Mouse (Mus musculus) kidney, embryonic 14.5 days (tissue): ENCODE measurements around the gene Zfp961. TPM values are rescaled to one million over a fixed set of nuclear protein-coding genes. Genes with fewer than 3 reads are reported as not detected.
"Not testable (repeated sequence)": the region's sequence is repeated elsewhere in the genome, so short reads cannot be mapped to it uniquely, and the experiment has no call there.

Experiments used
- ATAC-seq: fragments of 200-750 bp; cut with Nextera tagmentation; 2 replicates; pipeline ENCODE4 v1.8.0; 2017; ENCODE audit warnings: moderate number of reproducible peaks, mild to moderate bottlenecking, moderate TSS enrichment, moderate library complexity; ENCODE audit not compliant: low FRiP score, low TSS enrichment
- H3K27ac ChIP-seq: fragments of 300-500 bp; sonication (generic); 2 replicates; pipeline ENCODE4 v1.5.1; 2014; ENCODE audit warnings: low read depth, mild to moderate bottlenecking, low read length, moderate library complexity, mixed read lengths
- H3K27me3 ChIP-seq: fragments of 300-500 bp; sonication (generic); 2 replicates; pipeline ENCODE4 v1.6.1; 2014; ENCODE audit warnings: mild to moderate bottlenecking, low read length; ENCODE audit not compliant: control insufficient read depth, insufficient read depth
- H3K36me3 ChIP-seq: fragments of 300-500 bp; sonication (generic); 2 replicates; pipeline ENCODE4 v1.6.1; 2014; ENCODE audit warnings: low read length, mixed read lengths; ENCODE audit not compliant: control insufficient read depth, insufficient read depth
- H3K4me1 ChIP-seq: fragments of 300-500 bp; sonication (generic); 2 replicates; pipeline ENCODE4 v1.6.1; 2014; ENCODE audit warnings: low read length, mixed read lengths; ENCODE audit not compliant: control insufficient read depth, insufficient read depth
- H3K4me2 ChIP-seq: fragments of 300-500 bp; sonication (generic); replicated peaks from 2 replicates; pipeline ENCODE4 v1.6.1; 2014; ENCODE audit warnings: low read depth, mild to moderate bottlenecking, low read length
- H3K4me3 ChIP-seq: fragments of 300-500 bp; sonication (generic); 2 replicates; pipeline ENCODE4 v1.5.1; 2014; ENCODE audit warnings: mild to moderate bottlenecking, low read length
- H3K9ac ChIP-seq: fragments of 300-500 bp; sonication (generic); 2 replicates; pipeline ENCODE4 v1.6.1; 2014; ENCODE audit warnings: low read depth, mild to moderate bottlenecking, low read length, moderate library complexity
- H3K9me3 ChIP-seq: fragments of 300-500 bp; sonication (generic); 2 replicates; pipeline ENCODE4 v1.6.1; 2016; ENCODE audit warnings: low read length; ENCODE audit not compliant: control insufficient read depth
- WGBS: fragments of 180-500 bp; shearing (Covaris S2); extraction: QIAGEN DNeasy Blood & Tissue Kit; methylation state at CpG from one replicate; pipeline ENCODE4 v1.1.7; 2014; 5-methylcytosine and 5-hydroxymethylcytosine counted together
- polyA plus RNA-seq: library from polyadenylated mRNA; unstranded; fragments of >200 nt; fragmentation: Nextera tagmentation; extraction: Ambion mirVana; gene quantifications from 2 replicates; pipeline ENCODE4 v1.2.1, GENCODE M21; 2014

The Zfp961 gene
- polyA plus RNA-seq, 1 experiment from 2014 or later = 32.4 TPM

GRCm38 (mm10) chr8:72019022-72019421 lies 68.2 kb downstream of the Zfp961 start:
- H3K4me2 ChIP-seq, ATAC-seq, H3K9me3 ChIP-seq, H3K9ac ChIP-seq, H3K4me3 ChIP-seq, H3K27me3 ChIP-seq, H3K27ac ChIP-seq, H3K4me1 ChIP-seq, H3K36me3 ChIP-seq: not testable (repeated sequence)
- 93% methylated on average over 1 of the region's 1 CpGs for WGBS

GRCm38 (mm10) chr8:72019816-72020215 lies 69.0 kb downstream of the Zfp961 start:
- H3K9ac ChIP-seq = no peak overlapping the region
- H3K9me3 ChIP-seq = no peaks in the 10 kb centered on the region
- H3K4me2 ChIP-seq = no peak overlapping the region
- H3K27me3 ChIP-seq = no peaks in the 10 kb centered on the region
- no peaks in the 10 kb centered on the region for H3K36me3 ChIP-seq
- no peak for ATAC-seq
- H3K4me3 ChIP-seq = no peak overlapping the region
- WGBS = 71% methylated on average over 2 of the region's 2 CpGs
- no peak overlapping the region for H3K27ac ChIP-seq
- no peaks in the 10 kb centered on the region for H3K4me1 ChIP-seq

GRCm38 (mm10) chr8:72024886-72025285 lies 74.0 kb downstream of the Zfp961 start:
- not testable (repeated sequence) for H3K9ac ChIP-seq, H3K36me3 ChIP-seq, H3K4me2 ChIP-seq, H3K27ac ChIP-seq, H3K4me1 ChIP-seq, H3K9me3 ChIP-seq, ATAC-seq, H3K4me3 ChIP-seq, H3K27me3 ChIP-seq
- 26% methylated on average over 3 of the region's 9 CpGs for WGBS

- H3K9ac ChIP-seq, H3K4me3 ChIP-seq, H3K36me3 ChIP-seq, H3K27ac ChIP-seq, H3K9me3 ChIP-seq, ATAC-seq, H3K27me3 ChIP-seq, H3K4me1 ChIP-seq, H3K4me2 ChIP-seq: not testable (repeated sequence)
- 49% methylated on average over 4 of the region's 4 CpGs for WGBS
Observed at GRCm38 (mm10) chr8:72032926-72033325, 82.1 kb downstream of the Zfp961 start.

DNA sequence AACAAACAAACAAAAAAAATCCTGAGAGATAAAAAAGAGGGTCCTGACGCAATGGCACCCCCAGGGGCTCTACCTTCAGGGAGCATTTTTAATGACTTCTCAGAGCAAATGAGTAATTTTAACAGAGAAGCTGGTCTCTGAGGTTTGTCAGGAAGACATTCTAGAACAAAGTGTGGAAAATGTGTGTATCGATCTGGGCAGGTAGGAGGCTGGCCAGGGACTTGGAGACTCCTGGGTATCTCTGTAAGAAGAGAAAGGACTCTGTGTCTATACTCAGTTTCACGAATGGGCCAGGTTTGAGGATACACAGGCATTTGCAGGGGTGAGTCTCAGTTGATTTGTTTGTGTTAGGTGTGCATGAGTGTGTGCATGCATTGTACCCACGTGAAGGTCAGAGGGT lies 90.1 kb downstream of the Zfp961 start, which contains the start of gene Olfr372:
Olfr372 (plus strand) TSS at position 301 of the 400 bp plus-strand sequence.
- 83% methylated on average over 4 of the region's 4 CpGs for WGBS
- not testable (repeated sequence) for H3K9me3 ChIP-seq, H3K36me3 ChIP-seq, H3K27me3 ChIP-seq, ATAC-seq, H3K4me1 ChIP-seq, H3K27ac ChIP-seq, H3K9ac ChIP-seq, H3K4me3 ChIP-seq, H3K4me2 ChIP-seq

GRCm38 (mm10) chr8:72042493-72042892 lies 91.7 kb downstream of the Zfp961 start:
- Histone ChIP-seq H3K27me3 (no peaks in the 10 kb centered on the region), H3K36me3 (no peaks in the 10 kb centered on the region), H3K9ac (no peak overlapping the region), H3K27ac (no peak overlapping the region), H3K4me3 (no peak overlapping the region), H3K4me2 (no peak overlapping the region), H3K9me3 (no peaks in the 10 kb centered on the region), H3K4me1 (no peaks in the 10 kb centered on the region)
- ATAC-seq = no peak
- 80% methylated on average over 1 of the region's 1 CpGs for WGBS

Other genes with a start within 250 kb of the Zfp961 start
- gene B3gnt3, start 249.2 kb upstream of the Zfp961 start, polyA plus RNA-seq = 1.1 and 1.6 TPM in 2 replicates
- 5.5 and 6.5 TPM in 2 replicates for gene Fcho1, start 225.3 kb upstream of the Zfp961 start, polyA plus RNA-seq
- gene Zfp709, start 69.0 kb upstream of the Zfp961 start, polyA plus RNA-seq = 6.9 and 7.7 TPM in 2 replicates
- 4.8 and 10.5 TPM in 2 replicates for gene Zfp882, start 42.4 kb upstream of the Zfp961 start, polyA plus RNA-seq
- 29.1 and 30.9 TPM in 2 replicates for gene Zfp617, start 42.4 kb upstream of the Zfp961 start, polyA plus RNA-seq
- gene Cyp4f18, start 58.6 kb downstream of the Zfp961 start, polyA plus RNA-seq = 0.86 and 1.2 TPM in 2 replicates
- gene Olfr372, start 90.2 kb downstream of the Zfp961 start, polyA plus RNA-seq = not detected in 2 replicates
- 0.04 TPM in 1 of 2 replicates, not detected in the other for gene Olfr373, start 132.1 kb downstream of the Zfp961 start, polyA plus RNA-seq
- 0.10 TPM in 1 of 2 replicates, not detected in the other for gene Olfr374, start 156.0 kb downstream of the Zfp961 start, polyA plus RNA-seq
- 699 and 718 TPM in 2 replicates for gene Tpm4, start 183.9 kb downstream of the Zfp961 start, polyA plus RNA-seq
- gene Rab8a, start 210.2 kb downstream of the Zfp961 start, polyA plus RNA-seq = 88.9 and 96.1 TPM in 2 replicates
- not detected in 2 replicates for gene Hsh2d, start 238.6 kb downstream of the Zfp961 start, polyA plus RNA-seq